Mouse (Mus musculus) yolk sac, embryonic 10.5 days (tissue): ENCODE data around the gene Rpa1.
A peak's percentile ranks its signal among the peaks of the same experiment; 100 is the strongest.
"Not testable (repeated sequence)": the region's sequence is repeated elsewhere in the genome, so short reads cannot be mapped to it uniquely, and the experiment has no call there.

ENCODE experiments used
- DNase-seq: peaks from one replicate; pipeline ENCODE4 v3.0.0-alpha.2; 2017; ENCODE audit warnings: low spot score

The Rpa1 gene

DNA sequence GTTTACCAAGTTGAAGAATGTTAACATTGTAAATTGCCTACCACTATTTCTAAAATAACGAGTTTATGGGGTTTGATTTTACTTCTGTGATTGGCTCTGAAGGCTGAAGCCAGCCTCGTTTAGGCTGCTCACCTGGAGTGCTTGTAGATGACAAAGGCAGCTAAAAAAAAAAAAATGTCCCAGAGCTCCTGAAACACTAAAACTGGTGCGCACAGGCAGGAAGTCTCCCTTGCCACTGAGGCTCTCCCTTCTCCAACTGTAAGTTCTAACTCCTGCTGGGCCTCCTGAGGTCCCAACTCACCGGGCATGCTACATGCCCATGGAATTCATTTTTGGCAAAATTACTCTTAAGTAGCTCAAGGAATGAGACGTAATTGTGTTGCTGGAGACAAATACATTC is 28.9 kb downstream of the Rpa1 start:
- no peak for DNase-seq

DNA sequence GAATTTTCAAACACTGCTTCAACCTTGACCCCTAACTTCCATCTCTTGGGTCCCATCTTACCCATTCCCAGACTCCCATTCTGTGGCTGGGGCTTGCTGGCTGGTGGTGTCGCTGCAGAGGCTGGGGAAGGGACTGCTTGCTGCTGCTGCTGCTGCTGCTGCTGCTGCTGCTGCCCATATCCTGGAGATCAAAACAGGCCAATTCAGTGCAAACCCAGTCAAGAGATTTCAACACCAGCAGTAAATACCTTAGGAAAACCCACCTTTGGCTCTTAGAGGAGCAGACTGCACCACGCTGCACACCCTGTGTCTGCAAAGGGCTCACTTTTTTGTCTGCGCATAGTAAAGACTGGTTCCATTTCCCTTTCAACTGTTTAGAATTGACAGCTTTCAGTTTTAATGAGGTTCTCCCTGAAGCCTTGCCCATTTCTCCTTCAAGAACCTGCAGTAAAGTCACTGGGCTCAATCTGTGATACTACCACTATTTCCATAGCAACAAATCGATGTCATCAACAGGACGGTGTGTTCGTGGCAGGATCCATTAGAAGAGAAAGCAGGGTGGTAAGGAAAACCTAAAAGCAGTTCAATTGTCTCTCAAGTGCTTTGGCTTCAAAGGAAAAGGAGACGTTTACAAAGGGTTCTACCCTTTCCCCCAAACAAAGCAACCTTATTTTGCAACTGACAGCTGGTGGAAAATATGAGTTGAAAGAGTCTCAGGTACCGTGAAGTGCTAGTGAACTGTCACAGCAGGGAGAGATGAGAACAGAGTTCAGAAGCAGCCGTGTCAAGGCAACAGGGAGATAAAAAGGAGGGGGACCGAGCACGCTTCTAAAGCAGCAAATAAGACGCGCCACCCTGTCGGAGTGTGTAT is 29.5 kb downstream of the Rpa1 start:
- DNase-seq = no peak

DNA sequence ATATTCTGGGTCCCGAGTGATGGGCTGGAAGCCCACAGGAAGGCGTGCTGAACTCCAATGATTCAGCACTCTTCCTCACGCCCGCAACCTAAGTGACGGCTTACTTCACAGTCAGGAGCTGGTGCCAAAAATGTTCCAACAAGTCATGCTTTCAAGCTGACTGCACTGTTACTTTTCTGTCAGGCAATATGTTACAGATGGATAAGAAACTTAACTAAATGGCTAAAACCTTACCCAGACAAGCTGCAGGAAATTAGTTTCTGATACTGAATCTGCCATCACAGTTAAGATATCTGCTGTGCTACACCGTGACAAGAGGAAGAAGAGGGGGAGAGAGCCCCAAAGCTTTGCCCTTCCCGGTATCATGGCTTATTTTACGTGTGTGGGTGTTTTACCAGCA is 34.3 kb downstream of the Rpa1 start:
- no peak for DNase-seq

DNA sequence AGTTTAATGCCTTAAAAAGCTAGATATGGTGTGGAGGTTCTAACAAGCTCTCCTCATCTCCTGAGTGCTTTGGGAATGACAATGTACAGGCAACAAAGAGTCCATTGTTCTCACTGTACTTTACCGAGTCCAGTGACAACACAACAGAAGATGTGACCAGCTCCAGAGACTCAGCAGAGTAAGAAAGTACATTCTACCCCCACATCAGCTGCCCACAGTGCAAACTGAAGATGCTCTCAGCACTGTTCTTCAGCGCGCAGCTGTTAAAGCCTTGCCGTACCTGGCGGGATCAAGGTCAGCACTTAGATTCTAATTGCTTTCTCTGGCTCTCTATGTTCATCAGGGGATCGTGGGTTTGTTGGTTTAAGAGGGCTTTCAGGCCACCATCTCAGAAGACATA is 36.4 kb downstream of the Rpa1 start:
- no peak for DNase-seq

DNA sequence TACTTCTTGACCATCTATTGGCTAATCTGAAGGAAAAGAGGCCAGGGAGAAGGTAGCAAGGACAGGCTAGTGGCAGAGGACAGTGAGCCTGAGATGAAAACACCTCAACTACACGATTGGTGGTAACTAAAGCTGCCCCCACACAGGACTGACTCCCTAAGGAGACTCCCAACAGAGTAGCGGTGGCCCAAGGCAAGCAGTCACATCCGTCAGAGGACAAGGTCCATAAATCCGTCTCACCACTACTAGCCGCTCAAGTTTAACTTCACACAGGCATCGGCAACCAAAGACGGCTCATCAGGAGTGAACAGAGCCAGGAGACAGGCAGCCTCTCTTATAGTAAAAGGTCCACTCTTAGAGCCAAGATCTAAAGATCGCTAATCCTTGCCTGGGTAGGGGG is 37.3 kb downstream of the Rpa1 start:
- no peak for DNase-seq

DNA sequence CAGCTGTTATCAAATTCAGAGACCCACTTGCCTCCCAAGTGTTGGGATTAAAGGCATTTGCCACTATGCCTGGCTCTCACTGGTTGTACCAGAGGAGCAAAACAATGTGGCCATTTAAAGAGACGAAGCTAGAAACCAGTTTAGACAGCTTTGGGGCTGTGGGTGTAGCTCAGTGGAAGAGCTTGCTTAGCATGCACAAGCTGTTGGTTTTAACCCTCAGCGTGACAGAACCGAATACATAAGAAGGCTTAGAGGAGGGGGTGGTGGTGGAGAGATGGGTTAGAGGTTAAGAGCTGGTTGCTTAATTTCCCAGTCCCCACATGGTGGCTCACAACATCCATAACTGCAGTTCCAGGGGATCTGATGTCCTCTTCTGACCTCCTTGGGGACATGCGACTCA is 39.5 kb downstream of the Rpa1 start:
- no peak for DNase-seq

DNA sequence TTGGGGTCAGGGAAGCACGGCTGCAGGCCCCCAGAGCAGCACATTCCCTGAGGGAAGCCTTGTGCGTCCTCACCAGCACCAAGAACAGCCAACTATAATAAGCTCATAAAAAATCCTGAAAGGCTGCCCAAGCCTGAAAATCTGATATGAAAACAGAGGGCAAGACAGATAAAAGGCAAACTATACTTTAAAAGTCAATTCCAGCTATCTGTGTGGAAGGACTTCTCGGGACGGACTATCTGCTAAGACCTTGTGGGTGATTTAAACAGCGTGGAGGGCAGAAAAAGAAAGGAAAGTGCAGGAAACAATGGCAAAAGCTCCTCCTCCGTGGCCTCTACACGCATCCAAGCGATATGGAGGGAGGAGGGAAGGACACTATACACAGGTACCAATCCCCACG is 43.3 kb downstream of the Rpa1 start:
- no peak for DNase-seq

DNA sequence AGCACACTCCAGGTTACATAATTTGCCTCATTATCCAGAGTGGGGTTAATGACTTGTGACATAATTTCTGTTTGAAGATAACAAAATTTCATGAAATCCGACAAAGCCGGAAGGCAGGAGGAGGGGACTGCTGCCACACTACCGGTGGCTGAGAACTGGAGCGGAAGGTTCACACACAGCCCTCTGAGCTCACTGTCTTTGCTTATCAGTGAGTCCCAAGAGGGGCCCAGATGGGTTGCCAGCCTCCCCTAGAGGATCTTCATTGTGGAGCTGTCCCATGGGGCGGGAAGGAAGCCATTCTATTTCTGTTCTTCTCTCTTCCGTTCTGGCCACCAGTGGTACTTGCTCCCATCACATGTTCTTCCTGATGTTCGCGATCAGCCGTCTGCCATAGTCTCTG is 47.2 kb downstream of the Rpa1 start:
- no peak for DNase-seq

DNA sequence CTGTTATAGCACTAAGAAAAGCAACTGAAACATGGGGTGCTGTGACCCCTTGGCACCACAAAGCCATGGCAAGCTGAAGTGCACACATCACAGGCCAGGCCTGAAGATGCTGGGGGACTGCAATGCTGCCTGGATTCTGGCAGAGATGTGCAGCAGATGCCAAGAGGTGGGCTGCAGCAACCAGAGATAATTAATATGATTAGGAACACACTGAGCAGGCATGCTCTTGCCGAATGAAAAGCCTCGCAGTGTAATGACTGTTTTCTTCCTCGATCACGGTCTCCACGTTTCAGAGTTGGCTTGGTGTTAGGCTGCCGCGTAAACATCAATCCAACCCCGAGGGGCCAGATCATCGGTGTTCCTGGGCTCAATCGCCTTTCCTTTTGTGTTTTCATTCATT is 48.3 kb downstream of the Rpa1 start:
- DNase-seq = no peak

DNA sequence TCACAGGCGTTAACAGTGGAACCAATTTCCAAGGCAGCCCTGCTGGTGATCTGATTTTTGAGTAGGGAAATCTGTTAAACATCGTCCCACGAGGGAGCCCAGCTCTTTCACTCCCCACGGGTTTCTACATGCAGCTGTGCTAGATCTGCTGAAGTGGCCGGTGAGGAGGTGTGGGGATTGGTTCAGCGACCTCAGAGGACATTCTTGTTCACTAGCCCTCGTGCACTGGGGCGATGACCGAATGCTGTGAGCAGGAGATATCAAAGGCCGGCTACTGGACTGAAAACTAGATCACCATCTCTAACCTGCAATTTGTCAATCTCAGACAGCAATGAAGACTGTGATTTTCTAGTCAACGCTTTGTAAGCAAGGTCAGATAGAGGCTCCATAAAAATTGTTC is 49.6 kb downstream of the Rpa1 start:
- no peak for DNase-seq

DNA sequence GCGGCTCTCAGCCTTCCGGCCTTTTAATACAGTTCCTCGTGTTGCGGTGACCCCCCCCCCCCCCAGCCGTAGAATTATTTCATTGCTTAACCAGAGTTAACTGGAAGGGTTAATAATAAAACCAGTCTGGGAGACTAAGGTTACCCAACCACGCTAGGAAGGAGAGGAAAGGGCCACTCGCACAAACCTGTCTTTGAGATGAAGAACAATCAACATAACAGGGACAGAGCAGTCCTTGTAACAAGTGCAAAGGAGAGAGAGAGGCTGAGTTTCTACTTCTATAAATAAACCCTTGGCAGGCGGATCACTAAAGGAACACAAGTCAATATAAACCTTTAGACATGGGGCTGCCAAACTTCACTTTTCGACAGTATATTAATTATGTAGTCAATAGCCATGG is 50.5 kb downstream of the Rpa1 start:
- DNase-seq = no peak

DNA sequence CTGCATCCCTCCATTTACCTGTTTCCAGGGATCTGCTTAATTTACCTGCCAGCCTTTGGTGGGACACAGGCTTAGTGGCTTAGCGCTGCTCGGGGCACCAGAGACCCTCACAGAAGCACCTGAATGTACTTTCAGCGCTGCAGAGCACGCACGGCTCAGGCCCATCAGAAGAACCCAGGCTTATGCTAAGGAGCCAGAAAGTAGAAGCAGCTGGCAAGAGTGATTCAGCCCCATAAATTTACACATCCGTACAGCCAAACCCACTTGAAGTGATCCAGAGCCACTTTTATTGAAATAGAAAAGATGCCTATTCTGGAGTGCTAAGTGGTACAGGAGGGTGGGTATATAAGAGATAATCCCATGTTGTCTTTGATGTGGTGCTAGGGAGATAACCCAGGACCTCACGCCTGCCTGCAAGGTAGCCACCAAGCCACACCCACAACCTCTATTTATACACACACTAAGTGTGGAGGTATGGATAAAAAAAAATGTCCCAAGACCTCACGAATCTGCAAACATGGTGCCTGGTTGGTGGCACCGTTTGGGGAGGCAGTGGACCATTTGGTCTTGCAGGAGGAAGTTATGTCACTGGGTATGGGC is 51.6 kb downstream of the Rpa1 start:
- DNase-seq = no peak

DNA sequence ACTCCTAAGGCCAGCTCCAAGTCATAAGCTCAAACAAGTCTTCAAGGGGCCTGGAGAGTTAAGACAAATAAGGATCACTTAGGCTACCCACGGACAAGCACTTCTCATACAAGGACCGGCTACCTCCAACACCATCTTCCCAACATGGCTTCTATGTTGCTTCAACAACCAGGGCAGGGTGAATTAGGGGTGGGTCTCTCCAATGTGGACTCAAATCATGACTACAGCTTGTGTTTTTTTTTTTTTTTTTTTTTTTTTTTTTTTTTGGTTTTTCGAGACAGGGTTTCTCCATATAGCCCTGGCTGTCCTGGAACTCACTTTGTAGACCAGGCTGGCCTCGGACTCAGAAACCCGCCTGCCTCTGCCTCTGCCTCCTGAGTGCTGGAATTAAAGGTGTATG is 52.6 kb downstream of the Rpa1 start:
- not testable (repeated sequence) for DNase-seq

DNA sequence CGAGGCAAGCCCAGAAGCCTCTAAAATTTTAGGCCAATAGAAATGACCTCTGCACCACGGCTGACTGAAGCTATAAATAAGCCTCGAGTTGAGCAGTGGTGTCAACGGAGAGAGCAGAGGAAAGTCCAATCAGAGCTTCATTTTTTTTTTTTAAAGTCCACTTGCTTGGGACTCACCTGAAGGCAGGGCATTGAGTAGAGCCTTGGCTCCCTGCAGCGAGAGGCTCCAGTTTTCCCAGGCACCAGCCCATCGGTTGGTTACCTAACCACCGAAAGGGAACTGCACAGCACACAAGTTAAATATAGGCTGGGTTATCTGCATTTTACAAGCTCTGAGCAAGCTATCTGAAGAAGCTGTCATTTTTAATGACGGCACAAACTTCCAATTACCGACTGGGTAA is 53.3 kb downstream of the Rpa1 start:
- no peak for DNase-seq

DNA sequence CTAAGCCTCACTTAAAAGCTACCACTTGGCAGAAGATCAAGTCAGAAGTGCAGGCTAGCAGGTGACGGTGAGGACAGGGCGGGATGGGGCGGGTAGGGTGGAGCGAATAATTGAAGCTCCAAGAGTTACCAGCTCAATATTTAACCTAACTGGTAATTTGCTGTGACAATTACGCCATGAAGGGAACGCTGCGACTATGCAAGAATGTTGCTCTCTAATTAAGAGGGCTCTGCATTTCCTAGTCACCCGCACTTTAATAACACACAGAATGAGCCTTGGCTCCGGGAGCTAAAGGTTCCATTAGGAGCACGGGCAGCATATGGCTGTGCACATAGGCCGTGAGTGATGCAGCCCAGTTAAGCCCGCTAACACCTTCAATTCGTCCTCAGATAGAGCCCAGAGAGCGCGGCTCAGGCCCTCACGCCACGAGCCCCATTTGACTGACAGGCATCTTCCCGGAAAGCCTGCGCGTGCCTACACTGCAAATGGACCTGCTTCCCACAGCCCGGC is 54.2 kb downstream of the Rpa1 start:
- DNase-seq = no peak

DNA sequence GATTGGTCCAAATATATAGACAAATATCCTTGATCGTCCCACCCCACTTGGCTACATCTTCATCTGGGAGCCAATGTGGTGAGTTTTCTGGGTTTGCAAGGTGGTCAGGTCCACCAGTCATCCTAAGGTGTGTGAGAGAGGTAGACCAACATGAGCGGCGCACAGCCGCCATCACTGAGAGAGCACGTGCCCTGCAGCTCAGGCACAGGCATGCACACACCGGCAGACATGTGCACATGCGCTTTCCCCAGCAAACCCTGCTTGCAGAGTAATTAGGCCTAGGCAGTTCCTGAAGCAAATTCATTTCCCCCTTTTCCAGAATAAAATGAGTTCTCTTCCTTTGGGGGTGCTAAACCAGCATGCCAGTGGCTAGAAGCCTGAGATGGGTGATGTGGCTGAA is 55.8 kb downstream of the Rpa1 start:
- DNase-seq = no peak

DNA sequence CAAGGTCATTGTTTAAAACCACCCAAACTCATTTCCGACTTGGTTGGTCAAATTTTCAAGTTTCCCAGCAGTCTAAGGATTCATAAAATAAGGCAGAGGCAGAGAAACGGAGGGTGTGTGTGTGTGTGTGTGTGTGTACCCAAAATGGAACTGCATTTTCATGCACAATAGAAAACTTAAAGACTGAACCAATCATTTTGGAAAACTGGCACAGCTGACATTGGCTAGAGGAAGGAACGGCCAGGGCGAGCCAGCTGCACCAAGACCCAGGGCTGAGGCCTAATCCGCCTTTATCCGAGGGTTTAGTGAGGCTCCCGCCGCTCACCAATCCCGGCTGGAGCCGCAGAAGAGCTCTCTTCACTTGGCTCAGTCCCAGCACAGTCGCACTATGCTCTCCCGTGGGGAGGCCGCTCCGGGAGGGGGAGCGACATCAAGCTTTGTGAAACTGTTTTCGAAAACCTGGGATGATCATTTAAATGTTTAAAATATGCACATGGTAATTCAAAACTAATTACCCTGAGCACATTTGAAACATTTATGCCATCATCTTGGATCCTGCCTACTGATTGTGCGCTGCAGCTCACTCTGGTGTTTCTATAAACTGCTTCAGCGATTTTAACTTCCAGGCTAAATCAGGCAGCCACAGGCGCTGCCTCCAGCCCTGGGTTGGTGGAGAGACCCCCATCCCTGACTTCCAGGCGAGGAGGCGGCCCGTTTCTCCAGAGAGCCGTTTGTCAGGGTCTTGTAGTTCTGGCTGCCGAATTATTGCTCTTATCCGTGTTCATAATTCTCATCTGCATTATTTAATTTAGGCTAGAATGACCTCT is 56.5 kb downstream of the Rpa1 start:
- no peak for DNase-seq

DNA sequence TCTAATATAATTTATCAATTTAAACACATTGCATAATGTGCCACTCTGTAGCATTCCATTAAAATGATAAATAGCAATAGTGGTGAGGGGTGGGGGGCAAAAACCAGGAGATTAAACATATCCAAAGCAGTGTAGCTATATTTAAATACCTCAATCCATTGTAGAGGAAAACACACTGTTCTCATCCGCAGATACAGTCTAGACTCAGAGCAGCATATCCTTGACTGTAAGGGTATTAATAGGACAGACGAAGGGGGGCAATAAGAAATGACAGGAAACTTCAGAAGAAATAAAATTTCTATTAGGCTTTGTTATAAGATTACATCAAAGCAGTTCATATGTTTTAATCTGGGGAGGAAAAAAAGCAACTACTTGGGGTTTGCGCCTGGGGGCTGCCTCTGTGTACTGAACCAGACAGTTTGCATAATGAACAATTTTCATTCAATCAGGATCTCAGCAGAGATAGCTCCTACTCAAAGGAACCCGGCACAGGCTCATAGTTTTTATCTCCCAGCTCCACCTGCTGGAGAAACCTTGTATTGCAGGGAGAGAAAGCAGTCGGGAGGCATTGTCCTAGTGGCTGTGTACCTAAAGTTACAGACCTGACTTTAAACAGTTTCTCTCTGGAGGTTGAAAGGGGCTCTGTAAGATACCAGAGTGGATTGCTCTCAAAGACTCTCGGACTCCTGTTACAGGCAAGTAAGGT is 57.4 kb downstream of the Rpa1 start:
- DNase-seq = peak; percentile 82

DNA sequence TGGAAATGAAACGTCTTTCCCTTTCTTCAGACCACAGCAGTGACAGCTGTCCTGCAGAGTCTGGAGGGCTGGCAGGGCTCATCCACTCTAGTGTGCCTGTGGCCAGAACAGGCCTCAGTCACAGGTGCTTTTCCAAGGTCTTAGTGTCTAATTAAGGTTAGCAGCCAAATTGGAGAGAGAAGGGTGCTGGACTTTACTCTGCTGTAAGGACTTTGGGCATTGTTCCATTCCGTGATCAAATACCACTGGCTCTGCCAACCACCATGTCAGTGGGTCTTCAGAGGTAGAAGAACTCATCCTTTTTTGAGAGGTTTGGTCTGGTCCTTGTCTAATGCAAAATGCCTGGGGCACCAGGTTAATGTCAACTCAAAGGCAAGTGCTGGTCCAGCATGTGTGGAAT is 59.0 kb downstream of the Rpa1 start:
- no peak for DNase-seq

DNA sequence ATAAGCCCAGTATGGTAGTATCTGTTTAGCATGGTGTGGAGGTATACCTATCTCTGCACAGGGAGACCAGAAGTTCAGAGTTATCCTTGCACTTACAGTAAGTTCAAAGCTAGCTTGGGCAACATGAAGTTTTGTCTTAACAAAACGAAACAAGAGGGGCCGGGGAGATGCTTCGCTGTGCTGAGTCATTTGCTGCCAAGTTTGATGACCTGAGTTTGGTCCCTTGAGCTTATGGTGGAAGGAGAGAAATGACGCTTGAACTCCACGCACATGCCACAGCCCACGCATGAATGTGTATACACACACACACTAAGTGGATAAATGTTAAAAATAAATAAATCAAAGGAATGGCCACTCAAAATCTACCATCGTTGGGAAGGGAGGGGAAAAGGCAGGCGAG is 59.6 kb downstream of the Rpa1 start:
- DNase-seq = no peak

DNA sequence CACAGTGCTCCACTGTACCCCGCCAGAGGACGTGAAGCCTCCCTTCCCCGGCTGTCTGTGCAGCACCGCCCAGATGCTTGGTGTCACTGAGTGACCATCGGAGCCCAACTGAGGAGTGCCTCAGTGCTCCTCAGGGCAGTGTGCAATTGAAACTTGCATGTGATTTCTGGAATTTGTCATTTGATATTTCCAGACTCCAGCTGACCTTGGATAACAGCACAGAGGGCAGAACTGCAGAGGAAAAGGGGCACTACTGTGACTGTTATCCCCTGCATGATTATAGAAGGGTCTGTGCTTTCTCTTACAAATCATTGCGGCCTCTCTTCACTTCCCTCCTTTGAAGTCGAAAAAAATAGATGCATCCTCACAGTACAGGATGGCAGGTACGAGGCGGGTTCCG is 60.2 kb downstream of the Rpa1 start:
- no peak for DNase-seq

DNA sequence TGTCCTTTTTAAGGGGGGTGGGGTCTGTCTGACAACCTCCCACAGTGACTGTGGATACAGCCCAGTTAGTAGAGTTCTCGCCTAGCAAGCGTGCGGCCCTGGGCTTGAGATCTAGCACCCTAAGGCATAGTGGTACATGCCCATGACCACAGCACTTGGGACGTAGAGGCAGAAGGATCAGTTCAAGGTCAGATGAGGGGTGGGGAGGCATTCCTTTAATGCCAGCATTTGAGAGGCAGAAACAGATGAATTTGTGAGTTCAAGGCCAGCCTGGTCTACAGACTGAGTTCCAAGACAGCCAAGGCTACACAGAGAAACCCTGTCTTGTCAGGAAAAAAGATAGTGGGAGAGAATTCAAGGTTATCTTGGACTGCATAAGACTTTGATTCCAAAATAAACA is 61.3 kb downstream of the Rpa1 start:
- no peak for DNase-seq
